Mouse (Mus musculus) brain, embryonic 14.5 days (tissue): ENCODE data around the gene Rnase1.

Source experiments
- CTCF ChIP-seq: fragments of 200-500 bp; IDR thresholded peaks from 2 replicates; pipeline ENCODE4 v1.5.1; 2012; ENCODE audit warnings: inconsistent platforms, mild to moderate bottlenecking, moderate library complexity, borderline replicate concordance; ENCODE audit not compliant: insufficient read depth, insufficient read length; ENCODE audit errors: extremely low read depth
- POLR2A ChIP-seq: fragments of 200-500 bp; IDR thresholded peaks from 2 replicates; pipeline ENCODE4 v1.6.1; 2012; ENCODE audit warnings: mild to moderate bottlenecking, inconsistent platforms, borderline replicate concordance; ENCODE audit not compliant: poor library complexity, insufficient read depth, insufficient read length, severe bottlenecking; ENCODE audit errors: extremely low read depth

GRCm38 (mm10) chr14:51142119-51142518, 4.5 kb downstream of the Rnase1 start:
- TF ChIP-seq CTCF (no peak), POLR2A (no peak)
